Mouse (Mus musculus) frontal cortex, adult 2 months (tissue): ENCODE measurements around the gene Sema4d. TPM values are rescaled to one million over a fixed set of nuclear protein-coding genes. Genes with fewer than 3 reads are reported as not detected.
A peak's percentile ranks its signal among the peaks of the same experiment; 100 is the strongest.

Experiments used
- DNase-seq, 2 experiments: peaks; one replicate each; pipeline ENCODE4 v3.0.0; 2022; ENCODE audit warnings: low spot score in 1 of 2; ENCODE audit errors: extremely low spot score in 1 of 2
- polyA plus RNA-seq: library from polyadenylated mRNA; depleted of rRNA; stranded (reverse); fragments of >200 nt; gene quantifications from 2 replicates; pipeline ENCODE4 v1.2.3, GENCODE M21; 2012; rRNA removed

Sema4d gene
- polyA plus RNA-seq, 1 experiment, result 80.9 TPM

DNA sequence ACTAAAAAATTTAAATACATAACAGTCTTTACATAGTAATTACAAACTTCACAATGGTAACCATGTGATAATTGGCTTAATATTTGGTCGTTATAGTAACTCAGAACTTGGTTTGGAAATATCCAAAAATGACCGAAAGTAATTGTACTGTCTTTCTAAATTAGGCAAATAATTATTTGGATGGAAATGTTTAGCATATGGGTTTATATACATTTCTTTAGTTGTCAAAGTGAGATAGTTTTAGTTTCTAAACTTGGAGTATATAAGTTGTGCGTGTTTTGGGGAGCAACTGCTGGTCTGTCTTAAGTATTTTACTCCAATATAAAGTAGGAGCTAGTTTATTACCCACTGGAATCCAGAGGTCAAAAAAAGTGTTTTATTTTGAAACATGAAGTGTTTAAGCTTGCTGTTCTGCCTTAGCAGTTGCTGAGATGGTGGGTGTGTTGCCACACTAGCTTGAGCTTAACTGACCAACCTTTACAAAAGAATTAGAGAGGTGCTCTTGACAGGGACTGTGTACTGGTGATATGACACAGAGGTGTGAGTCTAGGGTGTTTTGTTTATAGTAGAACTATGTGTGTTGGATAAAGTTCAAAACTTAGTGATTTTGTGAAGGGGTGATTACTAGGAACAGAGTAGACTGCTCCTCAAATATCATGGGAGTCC lies 147.1 kb downstream of the Sema4d start:
- no peak for DNase-seq

DNA sequence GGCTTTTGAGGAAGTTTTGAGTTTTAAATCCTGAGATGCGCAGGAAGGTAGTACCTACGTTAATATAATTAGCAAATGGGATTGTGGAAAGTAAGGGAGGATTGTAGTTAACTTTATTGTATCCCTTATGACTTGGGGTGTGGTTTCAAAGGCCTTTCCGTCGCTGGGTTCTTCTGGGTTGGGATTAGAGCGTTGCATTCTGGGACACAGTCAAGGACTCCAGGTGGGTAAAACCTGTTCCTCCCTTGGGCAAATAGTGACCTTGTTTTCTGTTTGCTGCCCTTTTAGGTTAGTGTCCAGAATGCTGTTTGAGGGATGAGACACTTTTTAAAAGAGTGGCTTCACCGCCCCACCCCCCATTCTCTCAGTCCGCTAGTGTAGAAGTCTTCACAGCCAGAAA lies 147.7 kb downstream of the Sema4d start:
- DNase-seq, result no peak

GRCm38 (mm10) chr13:51644829-51645789 lies 148.4 kb downstream of the Sema4d start, which contains the start of gene Cks2:
Gene Cks2, plus strand, starts transcription at chr13:51645232.
- peak; percentile 98 to 99 for DNase-seq

GRCm38 (mm10) chr13:51643924-51644828 lies 149.4 kb downstream of the Sema4d start:
- DNase-seq, result no peak

DNA sequence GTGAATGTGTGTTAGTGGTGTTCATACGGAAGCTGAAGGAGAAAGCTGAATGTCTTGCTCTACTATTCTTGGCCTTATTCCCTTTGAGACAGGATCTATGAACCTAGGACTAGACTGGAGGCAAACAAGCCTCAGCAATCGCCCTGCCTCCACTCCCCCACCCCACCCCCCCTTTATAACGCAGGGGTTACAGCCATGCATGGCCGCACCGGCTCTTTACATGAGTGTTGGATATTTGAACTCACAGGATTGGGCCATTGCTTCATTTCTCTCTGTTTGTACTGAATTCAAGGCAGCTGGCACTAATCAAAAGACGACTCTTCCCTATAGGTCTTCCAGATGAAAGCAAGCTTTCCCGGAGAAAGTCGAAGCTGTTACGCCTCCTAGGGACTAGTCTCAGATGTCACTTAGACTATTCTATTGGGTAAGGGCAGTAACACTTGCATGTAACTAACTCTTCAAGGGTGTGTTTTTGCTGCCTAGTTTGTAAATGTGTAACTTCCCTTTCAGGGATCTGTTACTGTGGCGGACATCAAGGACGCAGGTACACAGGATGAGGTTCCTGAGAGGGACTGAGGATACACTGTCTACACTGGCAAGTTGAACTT lies 151.3 kb downstream of the Sema4d start:
- no peak for DNase-seq

DNA sequence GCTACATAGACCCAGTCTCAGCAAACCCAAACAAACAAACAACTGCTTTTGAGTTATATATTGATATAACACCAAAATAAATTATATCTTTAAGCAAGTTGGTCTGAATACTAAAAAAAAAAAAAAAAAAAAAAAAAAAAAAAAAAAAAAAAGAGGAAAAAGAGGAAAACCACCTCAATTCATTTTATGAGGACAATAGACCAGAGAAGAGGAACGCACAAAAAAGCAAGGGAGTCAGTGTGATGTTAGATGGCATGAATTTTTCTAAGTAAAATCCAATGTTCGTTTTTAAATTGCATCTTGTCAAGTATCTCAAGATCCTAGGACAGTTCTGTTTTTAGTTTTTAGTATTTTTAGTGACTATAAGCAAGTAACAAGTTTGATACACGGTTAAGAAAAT lies 152.1 kb downstream of the Sema4d start:
- no peak for DNase-seq

- DNase-seq, result no peak
These were observed 154.6 kb downstream of the Sema4d start for GRCm38 (mm10) chr13:51638958-51639357.

Other genes with a start within 250 kb of the Sema4d start
- gene Shc3, start 224.3 kb downstream of the Sema4d start, polyA plus RNA-seq, result 70.4 and 71.6 TPM in 2 replicates
- 4.4 and 4.8 TPM in 2 replicates for gene Cks2, start 148.5 kb downstream of the Sema4d start, polyA plus RNA-seq
- 23.5 and 24.2 TPM in 2 replicates for gene Secisbp2, start 142.1 kb downstream of the Sema4d start, polyA plus RNA-seq
- 43.0 and 54.0 TPM in 2 replicates for gene Gadd45g, start 52.9 kb upstream of the Sema4d start, polyA plus RNA-seq